Mouse (Mus musculus): ENCODE results near the gene Agap2.

DNA sequence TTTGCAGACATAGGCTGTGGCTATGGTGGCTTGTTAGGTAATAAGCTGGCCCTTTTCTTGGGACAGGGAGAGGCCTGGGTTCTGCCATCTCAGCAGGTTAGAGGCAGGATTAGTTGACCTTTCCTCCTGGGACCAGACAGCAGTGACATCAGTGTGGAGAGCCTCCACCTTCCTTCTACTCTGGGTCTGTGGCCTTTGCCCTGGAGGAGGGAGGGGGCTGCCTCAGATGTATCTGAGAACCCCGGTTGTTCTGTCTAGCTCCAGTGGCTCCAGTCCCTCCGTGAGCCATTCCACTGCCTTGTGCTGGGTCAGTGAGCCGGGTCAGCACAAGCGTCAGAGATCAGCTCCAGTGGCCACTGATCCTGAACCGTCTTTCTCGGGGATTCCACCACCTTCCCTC is 31.9 kb upstream of the Agap2 start:
- TF ChIP-seq CTCF (IDR thresholded peaks at IDR 0.05; ENCODE audit: low read depth), result no peak
- TF ChIP-seq EP300 (IDR thresholded peaks at IDR 0.05; ENCODE audit: low read depth), result no peak

Data from liver, postnatal 0 days (tissue).